Mouse (Mus musculus) granulocyte monocyte progenitor cell, adult 5-6 weeks (primary cell): ENCODE data around the gene G530012D18Rik. TPM values are rescaled to one million over a fixed set of nuclear protein-coding genes. Genes with fewer than 3 reads are reported as not detected.
A peak's percentile ranks its signal among the peaks of the same experiment; 100 is the strongest.
"Not testable (repeated sequence)": the region's sequence is repeated elsewhere in the genome, so short reads cannot be mapped to it uniquely, and the experiment has no call there.

ENCODE experiments used
- ATAC-seq: replicated peaks from 2 replicates; pipeline ENCODE4 v1.8.0; 2016; ENCODE audit warnings: mild to moderate bottlenecking, moderate TSS enrichment, inconsistent platforms; ENCODE audit not compliant: poor library complexity, severe bottlenecking
- total RNA-seq, 2 experiments: library from RNA; stranded (forward) in 1 of 2; stranded (reverse) in 1 of 2; fragments of 200-712, 200-1000 nt in 1 of 2; fragments of >200 nt in 1 of 2; fragmentation: Nextera tagmentation in 1 of 2; gene quantifications; 2 replicates each; pipeline ENCODE4 v1.2.3; 2014 to 2017

G530012D18Rik gene
- total RNA-seq (2014; fragmentation: Nextera tagmentation) (not detected in 2 replicates), total RNA-seq (2017) (not detected in 2 replicates)

DNA sequence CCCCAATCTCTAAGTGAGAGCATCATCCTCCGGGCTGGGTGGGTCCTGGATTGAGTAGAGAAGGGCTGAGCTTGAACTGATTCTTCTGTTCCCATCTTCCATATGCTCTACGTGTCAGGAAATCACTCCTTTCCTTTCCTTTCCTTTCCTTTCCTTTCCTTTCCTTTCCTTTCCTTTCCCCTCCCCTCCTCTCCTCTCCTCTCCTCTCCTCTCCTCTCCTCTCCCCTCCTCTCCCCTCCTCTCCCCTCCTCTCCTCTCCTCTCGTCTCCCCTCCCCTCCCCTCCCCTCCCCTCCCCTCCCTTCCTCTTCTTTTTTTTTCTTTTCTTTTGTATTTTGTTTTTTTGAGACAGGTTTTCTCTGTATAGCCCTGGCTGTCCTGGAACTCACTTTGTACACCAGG is at the start of gene G530012D18Rik:
Gene G530012D18Rik, plus strand, starts transcription at position 301 of the 400 bp plus-strand sequence.
- not testable (repeated sequence) for ATAC-seq

DNA sequence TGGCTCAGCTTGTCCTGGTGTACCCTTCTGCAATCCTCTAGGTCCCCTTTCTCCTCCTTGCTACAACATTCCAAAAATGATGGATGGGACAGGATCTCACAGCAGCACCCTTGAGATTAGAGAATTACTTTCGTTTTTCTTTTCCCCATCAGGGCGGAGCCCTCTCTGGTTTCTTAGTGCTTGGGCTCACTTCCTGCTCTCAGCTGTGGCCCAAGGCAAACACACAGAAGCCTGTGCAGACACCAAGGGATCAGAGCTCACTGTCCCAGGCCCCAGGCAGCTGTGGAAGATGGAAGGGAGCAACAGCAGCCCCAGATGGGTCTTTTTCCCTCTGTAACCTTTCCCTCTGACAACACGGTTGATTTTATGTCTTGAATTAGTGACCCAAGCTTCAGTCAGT is 49.1 kb upstream of the G530012D18Rik start:
- ATAC-seq: not testable (repeated sequence)

DNA sequence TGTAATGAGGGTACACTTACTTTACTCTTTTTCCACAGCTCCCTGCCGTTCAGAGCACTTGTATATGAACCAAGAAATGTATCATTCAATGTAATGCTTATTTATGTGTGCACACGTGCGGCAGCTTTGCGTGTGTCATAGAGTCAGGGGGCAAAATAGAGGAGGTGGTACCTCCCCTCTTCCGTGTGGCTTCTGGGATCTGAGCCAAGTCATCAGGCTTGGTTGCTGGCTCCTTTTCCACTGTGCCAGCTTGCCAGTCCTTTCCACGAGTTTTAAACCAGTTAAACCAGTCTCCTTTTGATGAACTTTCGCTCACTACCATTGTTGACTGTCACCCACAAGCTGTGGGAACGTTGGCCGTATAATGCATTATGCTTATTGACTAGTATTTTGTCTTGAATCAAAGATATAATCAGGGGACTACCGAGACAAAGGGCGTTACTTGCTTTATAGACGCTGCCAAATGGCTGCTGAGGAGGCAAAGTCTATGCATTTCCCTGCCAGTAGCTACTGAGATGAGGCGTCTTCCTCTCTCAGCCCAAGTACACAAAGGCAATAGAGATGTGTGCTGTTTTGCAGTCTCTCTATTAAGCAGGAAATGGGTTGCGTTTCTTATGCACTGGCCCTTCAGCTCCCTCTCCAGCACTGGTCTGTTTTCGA is 46.9 kb upstream of the G530012D18Rik start:
- not testable (repeated sequence) for ATAC-seq

DNA sequence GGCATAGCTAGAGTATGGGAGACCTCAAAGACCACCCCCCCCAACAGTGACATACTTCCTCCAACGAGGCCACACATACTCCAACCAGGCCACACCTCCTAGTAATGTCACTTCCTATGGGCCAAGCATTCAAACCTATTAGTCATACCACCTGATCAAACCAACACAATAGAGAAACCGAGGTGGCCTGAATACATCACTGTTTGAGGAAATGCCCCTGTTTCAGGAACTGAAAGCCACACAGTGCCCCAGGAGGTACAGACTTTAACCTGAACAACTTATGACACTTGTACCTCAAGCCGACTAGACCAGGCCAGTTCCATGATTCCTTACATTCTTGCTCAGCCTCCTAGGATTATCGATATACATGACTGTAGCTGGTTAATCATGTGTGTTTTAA is 31.7 kb upstream of the G530012D18Rik start:
- ATAC-seq: not testable (repeated sequence)

DNA sequence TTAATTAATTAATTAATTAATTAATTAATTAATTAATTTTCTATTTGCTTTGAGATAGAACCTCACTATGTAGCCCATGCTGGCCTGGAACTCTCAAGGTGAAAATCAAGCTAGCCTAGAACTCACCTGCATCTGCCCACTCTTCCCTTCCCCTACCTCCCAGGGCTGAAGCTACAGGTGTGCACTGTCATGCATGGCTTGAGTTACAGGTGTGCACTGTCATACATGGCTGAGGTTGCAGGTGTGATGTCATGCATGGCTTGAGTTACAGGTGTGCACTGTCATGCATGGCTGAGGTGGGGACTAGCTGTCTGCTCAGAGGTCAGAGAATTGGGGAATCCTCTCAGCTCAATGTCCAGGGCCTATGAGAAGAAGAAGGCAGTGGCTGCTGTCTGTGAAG is 29.0 kb upstream of the G530012D18Rik start:
- ATAC-seq: not testable (repeated sequence)

DNA sequence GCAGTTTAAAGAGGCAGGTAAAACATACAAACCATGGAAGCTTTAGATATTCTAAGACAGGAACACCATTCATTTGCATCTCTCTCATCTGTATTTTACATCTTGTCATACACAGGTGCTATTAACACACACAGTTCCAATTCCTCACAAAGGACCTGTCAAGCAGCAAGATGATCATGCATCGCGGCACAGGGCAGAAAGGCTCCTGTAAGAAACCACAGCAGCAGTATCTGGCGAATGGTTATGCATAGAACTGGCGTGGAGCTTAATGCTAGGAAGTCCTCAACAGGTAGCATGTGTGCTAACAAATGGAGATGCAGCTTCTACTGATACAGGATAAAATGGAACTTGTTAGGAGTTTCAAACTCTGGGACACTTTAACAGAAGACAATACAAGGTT is 20.2 kb upstream of the G530012D18Rik start:
- not testable (repeated sequence) for ATAC-seq

DNA sequence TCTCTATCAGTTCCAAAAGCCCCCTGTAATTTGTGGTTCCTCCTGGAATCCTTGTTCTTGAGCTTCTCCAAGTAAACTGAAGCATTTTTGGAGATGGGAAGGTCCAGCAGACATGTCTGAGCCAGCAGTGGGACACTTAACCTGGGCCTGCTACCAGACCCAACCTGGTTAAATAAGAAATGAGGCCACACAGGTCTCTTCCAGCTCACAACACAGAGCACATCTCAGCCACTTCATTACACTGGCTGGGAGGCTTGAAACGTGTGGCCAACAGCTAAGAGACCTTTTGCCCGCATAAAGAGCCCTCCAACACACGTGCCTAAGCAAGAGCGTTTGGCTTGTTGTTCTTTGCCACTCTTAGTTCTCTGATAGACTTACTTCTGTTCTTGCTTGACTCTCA is 1.9 kb upstream of the G530012D18Rik start:
- ATAC-seq: not testable (repeated sequence)

DNA sequence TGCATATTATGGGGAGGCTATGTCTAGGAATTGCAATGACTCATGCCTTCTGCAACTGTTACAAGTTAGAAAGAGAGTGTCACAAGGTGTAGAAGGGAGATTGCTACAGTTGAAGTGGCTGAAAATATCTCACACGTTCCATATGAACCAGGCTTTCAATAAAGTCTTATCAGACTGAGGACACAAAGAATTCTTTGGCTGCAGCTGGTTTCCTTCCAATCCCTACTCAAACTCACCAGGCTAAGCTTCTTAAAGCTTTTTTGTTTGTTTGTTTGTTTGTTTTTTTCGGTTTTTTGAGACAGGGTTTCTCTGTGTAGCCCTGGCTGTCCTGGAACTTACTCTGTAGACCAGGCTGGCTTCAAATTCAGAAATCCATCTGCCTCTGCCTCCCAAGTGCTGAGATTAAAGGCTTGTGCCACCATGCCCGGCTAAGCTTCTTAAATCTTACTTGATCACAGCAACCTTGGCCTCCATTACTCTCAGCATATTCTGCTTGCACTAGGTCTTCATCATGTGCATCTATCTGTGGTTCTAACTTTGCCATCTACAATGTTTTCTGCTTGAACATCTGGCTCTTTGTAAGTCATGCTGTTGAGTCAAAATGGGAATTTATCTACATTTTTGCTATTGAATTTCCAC is 3.0 kb downstream of the G530012D18Rik start:
- not testable (repeated sequence) for ATAC-seq

DNA sequence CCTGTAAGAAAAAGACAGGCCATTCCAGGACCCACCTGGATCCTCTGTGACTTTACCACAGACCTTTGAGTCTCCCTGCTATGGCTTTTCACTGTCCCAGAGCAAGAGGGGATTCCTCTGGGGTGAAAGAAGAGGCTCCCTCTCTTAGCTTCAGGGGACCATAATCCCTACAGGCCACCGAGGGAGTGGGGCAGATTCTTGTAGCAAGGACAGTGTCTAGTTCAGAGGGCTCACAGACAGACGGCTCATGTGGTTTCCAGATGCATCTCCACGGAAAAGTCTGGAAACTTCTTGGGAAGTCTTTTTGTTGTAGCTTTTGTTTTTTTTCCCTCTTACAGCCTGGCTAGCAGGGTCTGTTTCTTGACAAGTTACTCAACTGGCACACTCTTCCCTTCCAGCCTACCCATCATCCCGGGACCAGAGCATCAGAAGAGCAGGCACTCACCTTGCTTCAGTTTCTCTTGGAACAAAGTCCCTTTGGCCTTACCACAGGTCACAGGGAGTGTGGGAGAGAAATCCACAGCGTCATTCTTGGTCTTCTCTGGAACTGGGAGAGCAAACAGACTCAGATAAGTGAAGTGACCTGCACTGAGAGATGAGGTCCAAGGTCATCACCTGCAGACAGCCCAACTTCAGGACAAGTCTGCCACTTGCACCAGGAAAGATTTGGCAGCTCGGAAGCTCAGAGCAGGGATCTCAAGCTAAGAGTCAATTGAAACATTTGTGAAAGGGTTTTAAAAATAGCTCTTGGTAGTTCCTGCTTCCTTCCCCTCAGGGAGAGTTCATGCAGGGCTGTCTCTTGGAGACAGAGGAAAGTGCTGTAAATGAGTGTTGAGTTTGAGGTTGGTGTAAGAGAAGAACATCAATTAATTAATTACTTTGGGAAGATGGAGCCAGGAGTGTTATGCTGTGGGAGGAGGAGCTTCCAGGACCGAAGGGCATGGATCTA is 4.0 kb downstream of the G530012D18Rik start:
- not testable (repeated sequence) for ATAC-seq

DNA sequence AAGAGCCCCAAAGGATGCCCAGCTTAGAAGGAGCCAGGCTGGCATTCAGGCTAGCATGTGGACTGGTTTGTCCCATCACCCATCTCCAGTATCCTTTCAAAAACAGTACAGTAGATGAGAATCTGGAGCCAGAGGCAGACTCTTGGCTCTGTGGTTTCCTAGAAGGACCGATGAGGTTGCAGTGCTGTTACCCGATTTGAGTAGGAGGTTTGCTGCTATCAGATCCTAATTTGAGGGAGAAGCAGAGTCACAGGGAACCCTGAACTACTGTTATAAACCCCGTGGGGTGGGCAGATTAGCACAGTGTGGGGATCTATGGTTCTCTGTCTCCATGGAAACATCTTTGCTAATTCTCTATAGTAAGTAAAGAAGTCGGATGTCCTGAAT is 4.7 kb downstream of the G530012D18Rik start:
- ATAC-seq: 0 out of 2 replicates have a peak, but pooled peaks have one; percentile 25

DNA sequence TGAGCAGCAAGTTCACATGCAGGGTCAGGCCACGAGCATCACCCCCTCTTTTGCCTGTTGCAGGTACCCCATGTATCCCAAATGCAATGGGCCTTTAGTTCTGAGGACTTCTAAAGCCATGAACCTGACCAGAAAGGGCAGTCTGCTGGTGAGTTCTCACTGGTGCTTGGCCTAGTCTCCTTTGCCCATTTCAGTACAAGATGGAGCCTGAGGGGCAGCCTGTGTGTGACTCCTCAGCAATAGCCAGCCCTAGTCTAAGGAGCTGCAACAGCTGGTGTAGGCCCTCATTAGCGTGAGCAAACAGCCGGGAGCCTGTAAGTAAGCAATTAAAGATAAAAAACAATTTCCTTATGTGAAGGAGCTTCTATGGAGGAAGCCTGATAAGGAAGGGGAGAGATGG is 5.1 kb downstream of the G530012D18Rik start:
- 0 out of 2 replicates have a peak, but pooled peaks have one; percentile 9 for ATAC-seq

DNA sequence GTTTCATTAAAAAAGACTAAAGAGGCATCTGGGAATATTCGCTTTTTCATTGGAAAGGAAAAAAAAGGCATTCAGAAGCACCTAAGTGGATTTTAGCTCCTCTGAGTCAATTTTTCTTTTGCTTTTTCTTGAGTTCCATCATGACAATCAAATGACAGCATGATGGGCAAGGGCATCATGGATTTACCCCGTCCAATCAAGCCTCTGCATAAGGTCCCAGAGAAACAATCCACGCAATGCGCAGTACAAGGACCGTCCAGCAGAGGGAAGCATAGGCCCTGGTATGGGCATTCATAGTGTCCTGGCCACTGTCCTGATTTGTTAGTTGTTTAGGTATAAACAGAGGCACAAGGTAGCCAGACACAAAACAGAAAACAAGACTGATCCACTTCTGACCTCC is 6.0 kb downstream of the G530012D18Rik start:
- ATAC-seq: not testable (repeated sequence)

DNA sequence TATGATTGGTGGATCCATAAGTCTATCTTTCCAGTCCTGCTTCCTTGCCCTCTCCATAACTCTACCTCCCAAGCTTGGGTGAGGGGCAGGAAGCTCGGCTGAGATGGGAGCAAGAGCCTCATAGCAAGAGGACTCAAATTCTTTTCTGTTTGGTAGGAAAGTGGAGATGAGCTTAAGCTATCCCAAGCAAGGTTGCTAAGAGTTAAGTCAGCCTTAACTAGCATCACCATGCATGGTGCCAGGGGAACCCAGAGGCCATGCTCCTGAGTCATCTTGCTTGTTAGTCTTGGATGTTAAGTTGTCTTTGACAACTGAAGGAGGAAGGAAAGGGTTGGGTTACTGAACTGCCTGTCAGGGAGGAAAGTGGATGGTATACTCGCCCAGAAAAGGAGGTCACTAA is 13.2 kb downstream of the G530012D18Rik start:
- not testable (repeated sequence) for ATAC-seq

DNA sequence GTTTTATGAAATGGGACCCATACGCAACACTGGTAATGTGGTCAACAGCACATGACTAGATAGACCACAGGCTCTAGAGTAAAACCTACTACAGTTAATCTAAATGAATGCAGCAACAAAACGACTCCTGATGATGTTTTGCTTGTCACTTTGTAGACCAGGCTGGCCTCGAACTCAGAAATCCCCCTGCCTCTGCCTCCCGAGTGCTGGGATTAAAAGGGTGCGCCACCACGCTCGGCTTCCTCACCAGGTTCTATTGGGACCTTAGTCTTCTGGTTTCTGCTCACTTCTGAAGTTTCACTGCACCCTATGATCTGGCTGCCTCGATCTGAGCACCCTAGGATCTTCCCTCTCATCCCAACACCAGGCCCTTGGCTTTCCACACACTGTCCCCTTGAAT is 17.1 kb downstream of the G530012D18Rik start:
- not testable (repeated sequence) for ATAC-seq

DNA sequence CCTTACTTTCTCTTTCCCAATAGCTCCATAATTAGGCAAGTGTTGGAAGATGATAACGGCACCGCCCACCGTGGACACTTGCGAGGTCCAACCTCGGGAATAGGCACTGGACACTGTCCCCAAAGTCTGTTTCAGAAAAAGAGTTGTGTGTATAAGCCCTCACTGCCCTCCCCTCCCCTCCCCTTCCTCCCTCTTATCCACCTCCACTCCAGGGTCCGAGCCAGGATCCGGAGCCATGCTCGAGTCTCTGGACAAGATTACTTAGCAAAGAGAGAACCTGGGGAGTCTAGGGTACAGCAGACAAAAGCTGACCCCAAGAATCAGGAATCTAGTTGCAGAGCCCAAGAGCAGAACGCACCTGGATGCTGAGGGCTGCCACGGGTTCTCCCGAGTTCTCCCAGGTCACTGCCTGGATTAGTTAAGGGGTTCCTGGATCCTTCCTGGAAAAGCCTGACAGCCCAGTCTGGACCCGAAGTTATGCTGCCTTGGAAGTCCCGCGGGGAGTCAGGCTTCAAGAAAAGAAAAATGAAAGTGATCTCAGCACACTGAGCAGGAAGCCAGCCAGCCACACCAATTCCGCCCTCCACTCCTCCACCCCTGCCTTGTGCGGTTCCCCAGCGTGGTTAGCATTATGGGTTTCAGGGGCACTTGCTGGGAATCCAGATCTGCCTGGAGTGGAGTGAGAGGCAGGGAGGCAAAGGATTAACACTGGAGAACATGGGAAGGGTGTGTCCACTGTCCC is 23.0 kb downstream of the G530012D18Rik start, which contains the start of gene Sp110:
Gene Sp110, minus strand, starts transcription at position 547 of the 742 bp plus-strand sequence.
- ATAC-seq: peak; percentile 52; the same call in 1 of the 2 replicates

DNA sequence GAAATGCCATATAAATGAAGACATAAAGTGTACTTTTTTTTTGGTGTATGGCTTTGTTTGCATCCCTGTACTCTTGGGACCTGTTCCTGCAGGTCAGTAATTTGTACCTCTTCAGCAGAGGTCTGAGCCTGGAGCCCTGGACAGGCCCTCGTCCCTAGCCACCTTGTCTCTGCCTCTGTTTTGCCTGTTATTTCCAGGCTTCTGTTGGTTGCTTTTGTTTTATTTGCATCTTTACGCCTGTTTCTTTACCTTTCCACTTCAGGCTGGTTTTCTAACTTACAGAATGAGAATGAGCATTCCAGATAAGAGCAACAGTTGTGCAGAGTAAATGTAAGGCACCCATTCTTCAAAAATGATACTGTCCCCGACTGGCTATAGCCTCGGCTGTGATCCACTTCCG is 24.6 kb downstream of the G530012D18Rik start, which contains the start of gene Sp140:
Gene Sp140, plus strand, starts transcription at position 301 of the 400 bp plus-strand sequence.
- not testable (repeated sequence) for ATAC-seq

DNA sequence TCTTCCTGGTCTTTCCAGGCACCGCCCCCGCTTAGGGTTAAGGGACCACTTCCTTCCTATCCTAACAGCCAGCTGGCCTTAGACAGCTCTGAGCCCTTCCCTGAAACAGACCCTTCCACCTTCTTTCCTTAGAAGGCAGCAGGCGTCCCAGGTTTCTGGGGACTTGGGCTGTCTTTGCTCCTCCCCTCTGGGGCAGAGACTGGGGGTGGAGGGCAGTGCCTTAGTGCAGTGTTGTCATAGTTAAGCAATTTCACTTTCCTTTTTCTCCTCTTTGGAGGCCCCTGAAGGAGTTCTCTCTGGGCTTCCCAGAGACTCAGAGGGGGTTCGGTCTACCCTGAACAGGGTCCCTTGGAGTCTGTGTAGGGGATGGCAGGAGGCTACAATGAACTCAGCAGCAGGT is 25.3 kb downstream of the G530012D18Rik start:
- ATAC-seq: not testable (repeated sequence)

DNA sequence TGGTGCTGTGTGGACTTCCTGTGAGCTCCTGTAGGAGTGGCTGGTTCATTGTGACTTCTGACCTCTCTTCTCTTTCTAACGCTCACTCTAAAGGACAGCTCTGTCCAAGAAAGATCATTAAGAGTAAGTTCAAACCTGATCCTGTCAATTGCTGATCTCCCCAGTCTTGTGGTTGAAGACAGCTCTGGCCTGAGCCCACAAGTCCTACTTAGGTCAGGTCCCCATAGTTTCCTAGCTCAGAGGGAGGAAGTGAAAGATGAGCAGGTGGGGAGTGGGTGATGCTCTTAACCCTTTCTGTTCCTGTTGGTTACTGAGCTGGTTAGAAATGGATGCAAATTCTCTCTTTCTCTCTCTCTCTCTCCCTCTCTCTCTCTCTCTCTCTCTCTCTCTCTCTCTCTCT is 28.9 kb downstream of the G530012D18Rik start:
- not testable (repeated sequence) for ATAC-seq

DNA sequence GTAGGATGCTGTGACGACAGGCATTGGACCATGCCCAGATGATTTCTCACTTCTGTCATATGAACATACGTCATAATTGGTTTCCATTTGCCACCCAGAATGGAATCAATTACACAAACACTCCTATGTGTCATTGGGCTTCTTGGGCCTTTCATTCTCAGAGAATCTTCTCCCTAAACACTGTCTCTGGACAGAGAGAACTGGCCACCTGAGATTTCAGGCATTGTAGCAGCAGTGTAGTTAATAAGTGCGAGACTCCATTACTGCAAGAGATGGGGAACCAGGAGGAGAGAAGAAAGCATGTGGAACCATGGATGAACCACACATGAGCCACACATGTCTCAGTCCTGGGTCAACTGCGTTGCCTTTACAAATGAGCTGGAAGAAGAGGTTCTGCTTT is 32.9 kb downstream of the G530012D18Rik start:
- not testable (repeated sequence) for ATAC-seq

DNA sequence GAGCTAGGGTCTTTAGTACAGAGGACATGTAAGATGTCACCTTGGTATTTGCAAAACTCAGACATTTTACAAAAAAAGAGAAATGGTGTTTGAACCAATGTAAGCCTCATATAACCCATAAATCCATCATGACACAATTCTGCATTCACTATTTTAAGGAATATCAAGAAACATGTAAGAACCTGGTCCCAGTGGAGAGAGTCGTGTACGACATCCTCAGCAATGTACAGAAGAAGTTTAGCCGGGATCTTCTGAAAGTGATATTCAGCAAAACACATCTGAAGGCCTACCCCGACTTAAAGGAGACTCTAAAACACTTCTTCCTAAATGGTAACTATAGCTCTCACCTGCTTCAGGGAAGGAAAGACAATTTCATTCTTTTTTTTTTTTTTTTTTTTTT is 35.1 kb downstream of the G530012D18Rik start:
- not testable (repeated sequence) for ATAC-seq
